Comparison of ENCODE assay signal across 10 mouse cellular contexts in genomic region chr14:7026781-7027749, GRCm38 (mm10). TPM values are rescaled to one million over a fixed set of nuclear protein-coding genes. Genes with fewer than 3 reads are reported as not detected.
DNase-seq lines count a peak whose midpoint lies in the region; ATAC-seq and TF ChIP-seq lines count a peak whose summit lies in the region.
"Not testable (repeated sequence)": the region's sequence is repeated elsewhere in the genome, so short reads cannot be mapped to it uniquely, and the experiment has no call there.
"Had no signal": no experiment of that assay in that cellular context is flagged by ENCODE, and none has a peak within 500 bp of the region (broad histone marks: within the 10 kb centered on the region; RNA-seq: fewer than 3 reads in every experiment).

Gm10406 (minus strand) TSS chr14:7027449.

- TF ChIP-seq POLR2A in ES-Bruce4 (IDR thresholded peaks at IDR 0.05; ENCODE audit: insufficient read depth, low read length), result not testable (repeated sequence)

- H3K36me3 ChIP-seq in ES-Bruce4 (ENCODE audit: control insufficient read depth, insufficient read depth, low read length, poor library complexity, severe bottlenecking); hindbrain, embryonic 11.5 days (ENCODE audit: control insufficient read depth, insufficient read depth, low read length); liver, embryonic 11.5 days (ENCODE audit: control insufficient read depth, insufficient read depth, low read length); midbrain, postnatal 0 days (ENCODE audit: insufficient read depth, low read length); stomach, embryonic 16.5 days (ENCODE audit: control insufficient read depth, insufficient read depth, low read length): not testable (repeated sequence)

- not testable (repeated sequence) for TF ChIP-seq EP300 in ES-Bruce4 (IDR thresholded peaks at IDR 0.05; ENCODE audit: insufficient read depth, low read depth, low read length)

- WGBS in hindbrain, embryonic 11.5 days, result 2% methylated on average over 31 of the region's 70 CpGs
- 3% methylated on average over 39 of the region's 70 CpGs for WGBS in liver, embryonic 11.5 days
- 1% methylated on average over 38 of the region's 70 CpGs for WGBS in midbrain, postnatal 0 days
- 2% methylated on average over 54 of the region's 70 CpGs for WGBS in stomach, embryonic 16.5 days

- H3K4me1 ChIP-seq in ES-Bruce4 (ENCODE audit: control insufficient read depth, insufficient read depth, low read length); hindbrain, embryonic 11.5 days (replicated peaks; ENCODE audit: control insufficient read depth, insufficient read depth, low read length); liver, embryonic 11.5 days (replicated peaks; ENCODE audit: control insufficient read depth, insufficient read depth, low read length); midbrain, postnatal 0 days (ENCODE audit: insufficient read depth, low read length); stomach, embryonic 16.5 days (ENCODE audit: control insufficient read depth, insufficient read depth, low read length): not testable (repeated sequence)

- H3K4me2 ChIP-seq in hindbrain, embryonic 11.5 days (replicated peaks; ENCODE audit: low read depth, low read length), result peak within 1 kb of the TSS; percentile 71
- peak within 1 kb of the TSS; percentile 57 for H3K4me2 ChIP-seq in liver, embryonic 11.5 days
- H3K4me2 ChIP-seq in midbrain, postnatal 0 days (ENCODE audit: low read depth, low read length, poor library complexity, severe bottlenecking), result peak within 1 kb of the TSS; percentile 61
- peak within 1 kb of the TSS; percentile 72 for H3K4me2 ChIP-seq in stomach, embryonic 16.5 days (ENCODE audit: low read depth, low read length)

- not testable (repeated sequence) for H3K9me3 ChIP-seq in ES-Bruce4 (replicated peaks; ENCODE audit: control insufficient read depth, insufficient read depth, low read length, poor library complexity, severe bottlenecking); hindbrain, embryonic 11.5 days (ENCODE audit: control insufficient read depth, low read length); liver, embryonic 11.5 days (ENCODE audit: control insufficient read depth, low read length); midbrain, postnatal 0 days (ENCODE audit: low read length); stomach, embryonic 16.5 days (replicated peaks; ENCODE audit: control insufficient read depth, low read length)

- peak; percentile 25 for DNase-seq in embryo, embryonic 10 days (ENCODE audit: low spot score)
- DNase-seq in gastrocnemius, adult 2 months, result peak; percentile 31
- peak; percentile 39 for DNase-seq in hindbrain, embryonic 11.5 days (ENCODE audit: low spot score)
- peak; percentile 63 to 72 for DNase-seq in kidney, postnatal 4 days
- peak; percentile 31 for DNase-seq in liver, embryonic 11.5 days (ENCODE audit: low spot score)
- DNase-seq in midbrain, postnatal 0 days (ENCODE audit: low spot score), result peak; percentile 0

- ATAC-seq in hindbrain, embryonic 11.5 days (ENCODE audit: low FRiP score); liver, embryonic 11.5 days (replicated peaks; ENCODE audit: low FRiP score); midbrain, postnatal 0 days (ENCODE audit: low FRiP score); stomach, embryonic 16.5 days (ENCODE audit: insufficient read depth, low FRiP score): not testable (repeated sequence)

- H3K4me3 ChIP-seq in ES-Bruce4 (ENCODE audit: low read depth, low read length), result peak within 1 kb of the TSS; percentile 85
- peak within 1 kb of the TSS; percentile 57 for H3K4me3 ChIP-seq in gastrocnemius, adult 2 months
- peak within 1 kb of the TSS; percentile 41 for H3K4me3 ChIP-seq in hindbrain, embryonic 11.5 days (ENCODE audit: low read depth, low read length)
- H3K4me3 ChIP-seq in liver, embryonic 11.5 days (ENCODE audit: low read depth, low read length), result peak within 1 kb of the TSS; percentile 29
- H3K4me3 ChIP-seq in midbrain, postnatal 0 days (ENCODE audit: low read depth, low read length), result peak within 1 kb of the TSS; percentile 45
- peak within 1 kb of the TSS; percentile 45 for H3K4me3 ChIP-seq in stomach, embryonic 16.5 days (replicated peaks; ENCODE audit: low read length)

- not testable (repeated sequence) for H3K27ac ChIP-seq in ES-Bruce4 (ENCODE audit: insufficient read depth, low read length); hindbrain, embryonic 11.5 days (ENCODE audit: low read depth, low read length); liver, embryonic 11.5 days (ENCODE audit: low read depth, low read length); stomach, embryonic 16.5 days (ENCODE audit: low read length)
- peak within 1 kb of the TSS; percentile 58 for H3K27ac ChIP-seq in gastrocnemius, adult 2 months
- peak within 1 kb of the TSS; percentile 67; the same call in 1 of the 2 replicates for H3K27ac ChIP-seq in midbrain, postnatal 0 days (ENCODE audit: low read depth, low read length)

- intact Hi-C loops in gastrocnemius, adult 2 months (cut with DNase I), result not testable (repeated sequence)

- peak within 1 kb of the TSS; percentile 67 for H3K9ac ChIP-seq in ES-Bruce4 (ENCODE audit: low read depth, poor library complexity, severe bottlenecking)
- H3K9ac ChIP-seq in hindbrain, embryonic 11.5 days (ENCODE audit: low read depth, low read length), result peak within 1 kb of the TSS; percentile 63
- not testable (repeated sequence) for H3K9ac ChIP-seq in liver, embryonic 11.5 days (ENCODE audit: low read depth, low read length)
- peak within 1 kb of the TSS; percentile 59 for H3K9ac ChIP-seq in midbrain, postnatal 0 days (replicated peaks; ENCODE audit: low read length, poor library complexity, severe bottlenecking)
- peak within 1 kb of the TSS; percentile 71 for H3K9ac ChIP-seq in stomach, embryonic 16.5 days (ENCODE audit: low read length)

- not testable (repeated sequence) for H3K27me3 ChIP-seq in ES-Bruce4 (ENCODE audit: control insufficient read depth, insufficient read depth, low read length, poor library complexity, severe bottlenecking); hindbrain, embryonic 11.5 days (ENCODE audit: control insufficient read depth, insufficient read depth, low read length); liver, embryonic 11.5 days (replicated peaks; ENCODE audit: control insufficient read depth, insufficient read depth, low read length); midbrain, postnatal 0 days (ENCODE audit: insufficient read depth, low read length); stomach, embryonic 16.5 days (ENCODE audit: control insufficient read depth, insufficient read depth, low read length)

- not testable (repeated sequence) for TF ChIP-seq CTCF in ES-Bruce4 (IDR thresholded peaks at IDR 0.05; ENCODE audit: low read depth, low read length); gastrocnemius, adult 2 months (IDR thresholded peaks at IDR 0.05); midbrain, postnatal 0 days (IDR thresholded peaks at IDR 0.05)

RNA-seq across cellular contexts. Expression of gene Gm10406, which starts in this region (rescaled TPM):
- polyA plus RNA-seq in ES-Bruce4 (2011; ENCODE audit: insufficient read depth, insufficient read length, low read depth, missing spikeins), result 0.36 and 0.58 TPM in 2 replicates
- not detected for total RNA-seq in gastrocnemius, adult 2 months (2021)
- polyA plus RNA-seq in hindbrain, embryonic 11.5 days (2014; fragmentation: Nextera tagmentation; extraction: Ambion mirVana), result 1.2 and 1.7 TPM in 2 replicates
- polyA plus RNA-seq in liver, embryonic 11.5 days (2014; fragmentation: Nextera tagmentation; extraction: Ambion mirVana), result 0.13 and 0.14 TPM in 2 replicates
- total RNA-seq in midbrain, postnatal 0 days (2014; rRNA removed), result 3.0 and 7.4 TPM in 2 replicates
- 6.6 and 6.9 TPM in 2 replicates for polyA plus RNA-seq in midbrain, postnatal 0 days (2015; fragmentation: Nextera tagmentation; extraction: Ambion mirVana)
- 0.44 and 0.77 TPM in 2 replicates for polyA plus RNA-seq in stomach, embryonic 16.5 days (2015; fragmentation: Nextera tagmentation; extraction: Ambion mirVana)
- total RNA-seq: granulocyte monocyte progenitor cell, adult 5-6 weeks had no signal
- polyA plus RNA-seq: C2C12 had no signal

Comparison
In these comparisons a context has a peak if more than half of its experiments do, and no peak if none do; other contexts are left out.
1. Peak in DNase-seq, H3K4me3 ChIP-seq and H3K27ac ChIP-seq in gastrocnemius, adult 2 months; RNA of the gene not detected or under 1 TPM.
2. Peak in DNase-seq, H3K4me3 ChIP-seq and H3K4me2 ChIP-seq in liver, embryonic 11.5 days; RNA of the gene not detected or under 1 TPM.
3. H3K4me3 ChIP-seq: peak in every context shown above with its lines; median percentile 85 in ES-Bruce4; 57 in gastrocnemius, adult 2 months; 45 in midbrain, postnatal 0 days; 45 in stomach, embryonic 16.5 days; 41 in hindbrain, embryonic 11.5 days; 29 in liver, embryonic 11.5 days.
4. DNase-seq: peak in every context shown above with its lines; median percentile 68 in kidney, postnatal 4 days; 39 in hindbrain, embryonic 11.5 days; 31 in gastrocnemius, adult 2 months; 31 in liver, embryonic 11.5 days; 25 in embryo, embryonic 10 days; 0 in midbrain, postnatal 0 days.